Mouse (Mus musculus) CD4-positive naive resting alpha-beta T cell, adult 76 days (primary cell): ENCODE data around the gene Trnau1ap. TPM values are rescaled to one million over a fixed set of nuclear protein-coding genes. Genes with fewer than 3 reads are reported as not detected.

Experiments used
- total RNA-seq: library from RNA; stranded (reverse); gene quantifications from one replicate; pipeline ENCODE4 v1.2.4, GENCODE M21; 2023

The Trnau1ap gene
- total RNA-seq: 27.8 TPM

DNA sequence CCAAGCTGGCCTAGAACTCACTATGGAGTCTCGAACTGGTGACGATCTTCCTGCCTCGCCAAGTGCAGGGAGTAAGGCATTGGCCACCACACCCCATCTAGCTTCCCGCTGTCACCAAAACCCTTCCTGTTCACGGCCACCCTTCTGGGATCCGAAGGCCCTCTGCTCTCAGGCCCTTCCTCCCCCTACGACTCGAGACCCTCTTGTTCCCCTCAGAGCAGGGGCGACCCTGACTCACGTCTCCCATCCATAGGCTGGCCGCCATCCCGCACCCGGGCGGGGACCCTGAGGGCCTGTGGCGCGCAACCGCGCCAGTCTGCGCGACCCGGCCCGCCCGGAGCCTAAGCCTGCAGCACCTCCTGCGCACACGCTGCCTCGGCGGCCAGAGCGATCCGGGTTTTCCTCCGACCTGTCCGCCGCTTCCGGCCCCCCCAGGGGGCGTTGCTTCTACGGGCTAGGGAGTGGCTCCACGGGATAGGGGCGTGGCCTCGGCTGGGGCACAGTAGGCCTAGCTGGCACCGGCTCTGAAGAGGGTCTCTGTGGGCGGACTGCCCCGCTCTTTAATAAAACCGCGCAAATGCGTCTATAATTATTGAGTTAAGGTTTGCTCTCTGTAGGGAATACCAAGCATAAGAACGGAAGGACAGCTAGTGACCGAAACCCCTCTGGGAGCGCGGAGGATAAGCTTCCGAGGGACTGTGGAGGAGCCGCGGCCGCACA is at the start of gene Trnau1ap:
TSS of gene Trnau1ap (minus strand) at position 424 of the 720 bp plus-strand sequence.

DNA sequence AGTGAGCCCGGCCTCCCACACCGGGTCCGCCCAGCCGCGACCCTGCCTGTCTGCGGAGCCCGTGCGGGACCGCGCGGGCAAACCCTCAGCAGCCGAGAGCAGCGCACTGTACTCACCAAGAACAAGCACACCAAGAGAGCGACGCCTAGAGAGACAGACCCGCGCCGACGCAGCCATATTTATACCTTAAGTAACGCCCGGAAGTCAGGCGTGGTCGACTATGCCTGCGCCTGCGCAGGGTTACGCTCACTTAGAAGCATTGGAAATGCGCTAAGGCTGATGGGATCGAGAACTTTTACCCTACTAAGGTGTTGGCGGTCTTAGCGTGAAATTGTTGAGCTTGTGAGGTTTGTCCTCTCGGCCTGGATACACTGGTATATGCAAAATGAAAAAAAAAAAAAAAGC is 24.1 kb upstream of the Trnau1ap start, which contains the start of gene Rcc1:
TSS of gene Rcc1 (minus strand) at position 125 of the 405 bp plus-strand sequence.

GRCm38 (mm10) chr4:132302939-132303479 is 26.3 kb downstream of the Trnau1ap start, which contains the start of gene Rab42:
Rab42 (minus strand) TSS chr4:132303385.

GRCm38 (mm10) chr4:132274156-132274862 is 55.0 kb downstream of the Trnau1ap start, which contains the start of gene Taf12:
Taf12 (plus strand) TSS chr4:132274375.

Other genes starting within 250 kb of the Trnau1ap start
- not detected for gene Oprd1, start 185.1 kb downstream of the Trnau1ap start, total RNA-seq
- 82.8 TPM for gene Ythdf2, start 117.2 kb downstream of the Trnau1ap start, total RNA-seq
- 37.5 TPM for gene Gmeb1, start 67.9 kb downstream of the Trnau1ap start, total RNA-seq
- gene Taf12, start 55.2 kb downstream of the Trnau1ap start, total RNA-seq: 30.9 TPM
- not detected for gene Rab42, start 26.2 kb downstream of the Trnau1ap start, total RNA-seq
- 18.3 TPM for gene Rcc1, start 24.1 kb upstream of the Trnau1ap start, total RNA-seq
- gene Phactr4, start 93.0 kb upstream of the Trnau1ap start, total RNA-seq: 17.0 TPM
- 10.2 TPM for gene Med18, start 134.4 kb upstream of the Trnau1ap start, total RNA-seq
- gene Sesn2, start 181.0 kb upstream of the Trnau1ap start, total RNA-seq: 8.7 TPM
- gene Atpif1, start 204.1 kb upstream of the Trnau1ap start, total RNA-seq: 48.2 TPM
- gene Dnajc8, start 206.0 kb upstream of the Trnau1ap start, total RNA-seq: 117 TPM
- gene Ptafr, start 234.5 kb upstream of the Trnau1ap start, total RNA-seq: 0.79 TPM